Mouse (Mus musculus): ENCODE measurements around the gene Fat4.
A peak's percentile ranks its signal among the peaks of the same experiment; 100 is the strongest.

The Fat4 gene

GRCm38 (mm10) chr3:38886890-38887355 is at the start of gene Fat4:
Fat4 (plus strand) TSS chr3:38886940.
- no peak for DNase-seq (ENCODE audit: low read depth, low spot score)

- no peak for DNase-seq (ENCODE audit: low read depth, low spot score)
Measured at GRCm38 (mm10) chr3:38839438-38839837, 47.3 kb upstream of the Fat4 start.

GRCm38 (mm10) chr3:38843000-38843538 is 43.7 kb upstream of the Fat4 start:
- DNase-seq (ENCODE audit: low read depth, low spot score): no peak

GRCm38 (mm10) chr3:38846602-38847382 is 39.9 kb upstream of the Fat4 start:
- DNase-seq (ENCODE audit: low read depth, low spot score): no peak

- no peak for DNase-seq (ENCODE audit: low read depth, low spot score)
Measured at GRCm38 (mm10) chr3:38849077-38849476, 37.7 kb upstream of the Fat4 start.

- DNase-seq (ENCODE audit: low read depth, low spot score): peak; percentile 18
Measured at GRCm38 (mm10) chr3:38849536-38849935, 37.2 kb upstream of the Fat4 start.

DNA sequence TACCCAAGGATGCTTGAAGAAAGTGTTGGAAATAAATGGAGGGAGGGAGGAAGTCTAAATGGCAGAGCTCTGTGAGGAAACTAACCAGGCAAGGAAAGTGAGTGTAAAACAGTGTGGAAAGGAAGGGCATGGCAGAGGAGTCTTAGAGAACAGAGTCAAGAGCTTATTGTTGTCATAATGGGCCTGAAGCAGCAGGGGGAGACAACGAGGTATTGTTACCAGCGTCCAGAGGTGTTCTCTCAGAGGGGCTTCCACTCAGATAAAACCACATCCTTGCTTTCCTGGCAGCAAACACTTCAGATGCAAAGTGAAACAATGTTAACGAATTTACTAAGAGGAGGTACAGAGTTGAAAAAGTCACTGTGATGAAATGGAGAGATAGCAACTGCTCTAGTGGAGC is 33.1 kb upstream of the Fat4 start:
- DNase-seq (ENCODE audit: low read depth, low spot score): peak; percentile 3

GRCm38 (mm10) chr3:38860683-38861082 is 26.1 kb upstream of the Fat4 start:
- DNase-seq (ENCODE audit: low read depth, low spot score): no peak

- DNase-seq (ENCODE audit: low read depth, low spot score): no peak
Measured at GRCm38 (mm10) chr3:38871291-38871690, 15.4 kb upstream of the Fat4 start.

- no peak for DNase-seq (ENCODE audit: low read depth, low spot score)
Measured at GRCm38 (mm10) chr3:38875872-38876271, 10.9 kb upstream of the Fat4 start.

GRCm38 (mm10) chr3:38876706-38877105 is 10.0 kb upstream of the Fat4 start:
- no peak for DNase-seq (ENCODE audit: low read depth, low spot score)

DNA sequence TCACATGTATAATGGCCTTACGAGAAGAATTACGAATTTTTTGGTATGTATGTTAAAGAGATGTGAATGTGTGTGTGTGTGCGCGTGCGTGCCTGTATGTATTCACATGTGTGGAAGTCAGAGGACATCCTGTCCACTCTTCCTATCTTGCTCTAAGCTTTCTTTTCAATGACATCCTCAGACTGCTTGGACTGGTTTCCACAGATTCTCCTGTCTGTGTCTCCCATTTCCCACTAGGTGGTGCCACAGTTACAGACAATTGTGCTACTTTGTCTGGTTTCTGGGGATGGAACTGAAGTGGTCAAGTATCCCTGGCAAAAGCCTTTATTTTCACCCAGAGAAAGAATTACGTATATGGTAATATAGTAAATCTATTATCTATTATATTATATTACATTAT is 4.0 kb upstream of the Fat4 start:
- DNase-seq (ENCODE audit: low read depth, low spot score): peak; percentile 6

DNA sequence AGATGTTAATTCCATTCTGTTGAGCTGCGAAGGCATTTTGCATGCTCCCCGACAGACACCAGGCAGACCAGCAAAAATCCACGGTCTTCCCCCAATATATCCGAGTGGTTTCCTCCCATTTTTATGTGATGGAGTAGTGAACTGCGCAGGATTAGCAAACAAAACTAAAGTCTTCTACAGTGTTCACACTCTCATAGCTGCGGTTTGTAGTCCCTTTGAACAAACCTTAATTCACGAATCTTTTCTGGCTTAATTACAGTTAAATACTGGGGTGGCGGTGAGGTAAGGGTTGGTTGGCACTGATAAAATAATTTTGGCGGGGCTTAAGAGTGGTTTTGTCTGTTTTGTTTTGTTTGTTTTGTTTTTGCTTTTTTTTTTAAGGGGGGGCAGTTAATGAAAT is 3.1 kb upstream of the Fat4 start:
- no peak for DNase-seq (ENCODE audit: low read depth, low spot score)

- DNase-seq (ENCODE audit: low read depth, low spot score): peak; percentile 10
Measured at GRCm38 (mm10) chr3:38884276-38884675, 2.5 kb upstream of the Fat4 start.

DNA sequence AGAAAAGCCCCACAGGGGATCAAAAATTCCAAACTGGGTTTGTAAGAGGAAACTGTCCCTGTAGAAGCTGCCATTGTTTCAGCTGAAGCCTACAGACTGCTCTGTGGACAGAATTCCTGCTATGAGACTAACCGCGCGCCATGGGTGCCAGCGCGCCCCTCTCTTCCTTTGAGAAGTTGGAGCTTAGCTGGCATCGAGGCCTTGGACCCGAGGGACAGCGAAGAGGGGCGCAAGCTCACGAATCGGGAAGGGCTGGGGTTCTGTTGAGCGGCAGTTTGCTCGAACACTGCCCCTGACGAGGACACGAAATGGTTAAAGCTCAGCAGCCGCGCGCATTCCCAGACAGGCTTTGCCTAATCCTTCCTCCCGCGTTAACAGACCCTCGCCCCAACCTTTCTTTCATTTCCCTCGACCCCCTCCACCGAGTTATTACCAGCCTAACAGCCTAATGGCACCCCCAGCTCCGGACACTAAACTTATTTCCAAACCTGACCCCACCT is 1.8 kb upstream of the Fat4 start:
- DNase-seq (ENCODE audit: low read depth, low spot score): no peak

DNA sequence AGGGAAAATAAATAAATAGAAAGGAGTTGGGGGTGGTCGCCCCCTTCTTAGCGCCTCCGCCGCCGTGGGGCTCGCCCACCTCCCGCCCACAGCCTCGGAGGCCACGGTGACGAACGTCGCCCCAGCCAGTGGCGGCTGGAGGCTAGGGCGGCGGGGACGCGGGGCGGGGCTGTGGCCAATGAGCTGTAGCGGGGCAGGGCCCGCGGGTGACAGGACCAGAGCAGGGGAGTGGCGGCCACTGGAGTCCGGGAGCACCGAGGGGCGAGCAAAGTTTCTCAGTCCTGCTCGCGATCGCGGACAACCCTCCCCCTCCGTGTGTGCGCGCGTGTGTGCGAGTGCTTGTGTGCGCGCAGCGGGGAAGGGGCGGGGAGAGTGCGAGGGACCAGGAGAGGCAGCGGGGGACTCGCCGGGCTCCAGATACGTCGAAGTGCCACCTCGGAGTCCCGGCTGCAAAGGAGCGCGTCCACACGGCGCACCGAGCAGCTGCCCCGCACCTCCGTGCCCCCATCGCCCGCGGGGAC is 1.2 kb upstream of the Fat4 start:
- no peak for DNase-seq (ENCODE audit: low read depth, low spot score)

GRCm38 (mm10) chr3:38886061-38886821 is 499 bp upstream of the Fat4 start:
- DNase-seq (ENCODE audit: low read depth, low spot score): no peak

- no peak for DNase-seq (ENCODE audit: low read depth, low spot score)
Measured at GRCm38 (mm10) chr3:38887381-38887991, 746 bp downstream of the Fat4 start.

DNA sequence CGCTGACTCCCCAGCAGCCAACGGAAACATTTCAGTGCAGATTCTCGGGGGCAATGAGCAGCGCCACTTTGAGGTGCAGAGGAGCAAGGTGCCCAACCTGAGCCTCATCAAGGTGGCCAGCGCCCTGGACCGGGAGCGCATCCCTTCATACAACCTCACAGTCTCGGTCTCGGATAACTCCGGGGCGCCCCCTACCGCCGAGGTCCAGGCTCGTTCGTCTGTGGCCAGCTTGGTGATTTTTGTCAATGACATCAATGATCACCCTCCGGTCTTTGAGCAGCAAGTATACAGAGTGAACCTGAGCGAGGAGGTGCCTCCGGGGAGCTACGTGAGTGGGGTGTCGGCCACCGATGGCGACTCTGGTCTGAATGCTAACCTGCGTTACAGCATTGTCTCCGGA is 1.4 kb downstream of the Fat4 start:
- DNase-seq (ENCODE audit: low read depth, low spot score): no peak

DNA sequence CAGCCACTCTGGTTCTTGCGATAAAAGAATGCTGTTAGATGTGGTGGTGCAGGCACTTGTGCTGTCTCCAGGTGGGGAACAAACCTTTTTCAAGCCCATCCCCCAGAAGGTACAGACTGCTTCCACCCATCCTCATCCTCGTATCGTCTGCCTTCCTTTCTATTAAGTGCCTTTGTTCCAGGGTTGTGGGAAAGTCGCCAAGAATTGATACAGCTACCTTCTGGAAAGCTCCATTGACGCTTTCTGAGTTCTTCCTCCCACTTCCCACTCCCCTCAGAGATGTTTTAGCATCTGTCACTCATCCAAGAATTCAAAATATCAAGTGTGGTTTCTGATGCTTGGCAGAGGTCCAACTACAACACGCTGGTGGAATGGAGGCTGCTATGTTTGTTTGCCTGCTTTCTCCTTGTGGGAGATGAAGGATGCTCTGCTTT is 6.1 kb downstream of the Fat4 start:
- DNase-seq (ENCODE audit: low read depth, low spot score): no peak

- DNase-seq (ENCODE audit: low read depth, low spot score): no peak
Measured at GRCm38 (mm10) chr3:38900839-38901238, 14.1 kb downstream of the Fat4 start.

- DNase-seq (ENCODE audit: low read depth, low spot score): no peak
Measured at GRCm38 (mm10) chr3:38906832-38907231, 20.1 kb downstream of the Fat4 start.

Measured in A20 (cell line).